25 mouse cellular contexts compared by ENCODE assay signal in the genomic region with DNA sequence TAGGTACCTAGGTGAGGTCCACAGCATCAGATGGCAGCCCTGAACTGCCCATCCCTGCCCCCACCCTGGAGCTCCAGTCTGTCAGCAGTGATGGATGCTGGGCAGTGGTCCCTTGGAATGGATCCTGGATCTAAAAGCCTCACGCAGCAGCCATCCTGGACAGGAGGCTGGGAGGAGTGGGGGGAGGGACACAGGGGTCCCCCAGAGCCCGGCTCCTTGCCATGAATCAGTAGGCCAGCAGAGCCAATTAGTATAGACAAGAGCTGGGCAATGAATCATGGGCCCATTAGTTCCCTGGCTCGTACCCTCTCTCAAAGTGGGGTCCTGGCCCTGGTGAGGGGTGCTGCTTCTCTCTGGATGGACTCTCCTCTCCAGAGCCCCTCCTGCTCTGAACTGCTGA. TPM values are rescaled to one million over a fixed set of nuclear protein-coding genes. Genes with fewer than 3 reads are reported as not detected.
A peak's percentile ranks its signal among the peaks of the same experiment; 100 is the strongest.
DNase-seq lines count a peak whose midpoint lies in the region; ATAC-seq lines count a peak whose summit lies in the region.
"Had no signal": no experiment of that assay in that cellular context is flagged by ENCODE, and none has a peak within 500 bp of the region (broad histone marks: within the 10 kb centered on the region; RNA-seq: fewer than 3 reads in every experiment).

No protein-coding gene starts in this region.

- no peak overlapping the region for H3K4me2 ChIP-seq in forebrain, embryonic 15.5 days (replicated peaks)
- H3K4me2 ChIP-seq in forebrain, embryonic 12.5 days: no peak overlapping the region
- H3K4me2 ChIP-seq in hindbrain, embryonic 16.5 days (ENCODE audit: low read length): no peak overlapping the region
- no peak overlapping the region for H3K4me2 ChIP-seq in neural tube, embryonic 13.5 days
- H3K4me2 ChIP-seq: heart, embryonic 13.5 days; limb, embryonic 12.5 days; liver, embryonic 11.5 days had no signal

- whole genome bisulfite sequencing in forebrain, embryonic 15.5 days: 52% methylated on average over 3 of the region's 3 CpGs
- 59% methylated on average over 3 of the region's 3 CpGs for WGBS in forebrain, embryonic 12.5 days
- 41% methylated on average over 3 of the region's 3 CpGs for WGBS in hindbrain, embryonic 16.5 days
- WGBS in hindbrain, embryonic 10.5 days: 69% methylated on average over 3 of the region's 3 CpGs
- WGBS in neural tube, embryonic 13.5 days: 38% methylated on average over 3 of the region's 3 CpGs

- H3K4me1 ChIP-seq in forebrain, embryonic 15.5 days: peaks cover 20% of the 10 kb centered on the region
- H3K4me1 ChIP-seq in forebrain, embryonic 12.5 days: peaks cover 7% of the 10 kb centered on the region
- H3K4me1 ChIP-seq in hindbrain, embryonic 16.5 days (ENCODE audit: control insufficient read depth, insufficient read depth, low read depth, low read length): peaks cover 10% of the 10 kb centered on the region
- peaks cover 64% of the 10 kb centered on the region for H3K4me1 ChIP-seq in hindbrain, embryonic 10.5 days (replicated peaks)
- peaks cover 52% of the 10 kb centered on the region for H3K4me1 ChIP-seq in neural tube, embryonic 13.5 days (replicated peaks)

- no peak overlapping the region for H3K4me3 ChIP-seq in forebrain, embryonic 15.5 days
- no peak overlapping the region for H3K4me3 ChIP-seq in forebrain, embryonic 12.5 days (replicated peaks)
- no peak overlapping the region for H3K4me3 ChIP-seq in hindbrain, embryonic 16.5 days (ENCODE audit: low read length)
- no peak overlapping the region for H3K4me3 ChIP-seq in hindbrain, embryonic 10.5 days
- no peak overlapping the region for H3K4me3 ChIP-seq in neural tube, embryonic 13.5 days
- H3K4me3 ChIP-seq: heart, embryonic 13.5 days; limb, embryonic 12.5 days had no signal

- H3K27me3 ChIP-seq in forebrain, embryonic 15.5 days: no peaks in the 10 kb centered on the region
- peaks cover 14% of the 10 kb centered on the region for H3K27me3 ChIP-seq in forebrain, embryonic 12.5 days
- no peaks in the 10 kb centered on the region for H3K27me3 ChIP-seq in hindbrain, embryonic 16.5 days (replicated peaks; ENCODE audit: control insufficient read depth, insufficient read depth, low read length)
- H3K27me3 ChIP-seq in hindbrain, embryonic 10.5 days (ENCODE audit: insufficient read depth, poor library complexity, severe bottlenecking): peaks cover 58% of the 10 kb centered on the region
- H3K27me3 ChIP-seq in neural tube, embryonic 13.5 days: peaks cover 4% of the 10 kb centered on the region

- H3K27ac ChIP-seq in forebrain, embryonic 15.5 days (replicated peaks): no peak overlapping the region
- H3K27ac ChIP-seq in forebrain, embryonic 12.5 days: no peak overlapping the region
- no peak overlapping the region for H3K27ac ChIP-seq in hindbrain, embryonic 16.5 days (ENCODE audit: low read depth, low read length)
- H3K27ac ChIP-seq in hindbrain, embryonic 10.5 days: no peak overlapping the region
- H3K27ac ChIP-seq in neural tube, embryonic 13.5 days (replicated peaks): 0 out of 2 replicates have a peak overlapping the region, but pooled peaks have one; percentile 7
- H3K27ac ChIP-seq: heart, embryonic 13.5 days; kidney, postnatal 0 days; limb, embryonic 12.5 days; macrophage had no signal

- ATAC-seq in forebrain, embryonic 15.5 days (replicated peaks): peak; percentile 57
- no peak for ATAC-seq in forebrain, embryonic 12.5 days (ENCODE audit: low FRiP score)
- peak; percentile 70 for ATAC-seq in hindbrain, embryonic 16.5 days
- 0 out of 2 replicates have a peak, but pooled peaks have one; percentile 37 for ATAC-seq in neural tube, embryonic 13.5 days (ENCODE audit: low read depth)
- ATAC-seq: inflammation-experienced regulatory T-cells, adult 6 months; liver, postnatal 0 days; lung, postnatal 0 days had no signal

- H3K9ac ChIP-seq in forebrain, embryonic 15.5 days (replicated peaks): no peak overlapping the region
- H3K9ac ChIP-seq in forebrain, embryonic 12.5 days: no peak overlapping the region
- no peak overlapping the region for H3K9ac ChIP-seq in hindbrain, embryonic 16.5 days (ENCODE audit: low read depth, low read length)
- H3K9ac ChIP-seq in neural tube, embryonic 13.5 days: no peak overlapping the region
- H3K9ac ChIP-seq: heart, embryonic 13.5 days; limb, embryonic 12.5 days; liver, postnatal 0 days had no signal

- no peak for DNase-seq in hindbrain, embryonic 10.5 days (ENCODE audit: low spot score)
- DNase-seq in neural tube, embryonic 10.5 days (ENCODE audit: extremely low spot score, low spot score): no peak
- DNase-seq in adrenal gland, postnatal 10 days: no peak
- DNase-seq: adrenal gland, adult 2 months; cerebellum, adult 2 months; gastrocnemius, postnatal 14 days; heart, adult 18-20 months; heart, postnatal 14 days; kidney, adult 2 months; liver, postnatal 0 days; thymus, postnatal 14 days had no signal

- H3K9me3 ChIP-seq in forebrain, embryonic 15.5 days: no peaks in the 10 kb centered on the region
- no peaks in the 10 kb centered on the region for H3K9me3 ChIP-seq in forebrain, embryonic 12.5 days
- no peaks in the 10 kb centered on the region for H3K9me3 ChIP-seq in hindbrain, embryonic 16.5 days (ENCODE audit: control insufficient read depth, low read length)
- no peaks in the 10 kb centered on the region for H3K9me3 ChIP-seq in hindbrain, embryonic 10.5 days
- H3K9me3 ChIP-seq in neural tube, embryonic 13.5 days: no peaks in the 10 kb centered on the region
- H3K9me3 ChIP-seq: heart, embryonic 13.5 days; limb, embryonic 12.5 days had no signal

- no peaks in the 10 kb centered on the region for H3K36me3 ChIP-seq in forebrain, embryonic 15.5 days
- no peaks in the 10 kb centered on the region for H3K36me3 ChIP-seq in forebrain, embryonic 12.5 days (replicated peaks)
- H3K36me3 ChIP-seq in hindbrain, embryonic 16.5 days (ENCODE audit: control insufficient read depth, insufficient read depth, low read length): no peaks in the 10 kb centered on the region
- no peaks in the 10 kb centered on the region for H3K36me3 ChIP-seq in hindbrain, embryonic 10.5 days
- no peaks in the 10 kb centered on the region for H3K36me3 ChIP-seq in neural tube, embryonic 13.5 days
- H3K36me3 ChIP-seq: heart, embryonic 13.5 days; limb, embryonic 12.5 days had no signal

RNA-seq across cellular contexts. Expression of a gene that starts 31.5 kb away (rescaled TPM):
- polyA plus RNA-seq in forebrain, embryonic 15.5 days (2015; fragmentation: Nextera tagmentation; extraction: Ambion mirVana): 6.1 and 7.9 TPM in 2 replicates
- polyA plus RNA-seq in forebrain, embryonic 12.5 days (2016; fragmentation: Nextera tagmentation; extraction: Ambion mirVana): 10.5 and 10.9 TPM in 2 replicates
- 41.7 and 59.8 TPM in 2 replicates for polyA plus RNA-seq in hindbrain, embryonic 16.5 days (2015; fragmentation: Nextera tagmentation; extraction: Ambion mirVana)
- polyA plus RNA-seq in hindbrain, embryonic 10.5 days (2016; fragmentation: Nextera tagmentation; extraction: Ambion mirVana): 28.7 and 51.6 TPM in 2 replicates
- 97.1 and 121 TPM in 2 replicates for polyA plus RNA-seq in neural tube, embryonic 13.5 days (2015; fragmentation: Nextera tagmentation; extraction: Ambion mirVana)
- total RNA-seq in adrenal gland, postnatal 10 days (2021): 10 to 100 TPM; 12.6 to 23.8 TPM
- total RNA-seq: CH12.LX; common myeloid progenitor, adult 5-6 weeks; MEL had no signal
- polyA plus RNA-seq: inflammation-experienced regulatory T-cells, adult 6 months had no signal

RNA-seq across cellular contexts. Expression of a gene that starts 47.7 kb away (rescaled TPM):
- 187 and 192 TPM in 2 replicates for polyA plus RNA-seq in forebrain, embryonic 15.5 days (2015; fragmentation: Nextera tagmentation; extraction: Ambion mirVana)
- 169 and 182 TPM in 2 replicates for polyA plus RNA-seq in forebrain, embryonic 12.5 days (2016; fragmentation: Nextera tagmentation; extraction: Ambion mirVana)
- polyA plus RNA-seq in hindbrain, embryonic 16.5 days (2015; fragmentation: Nextera tagmentation; extraction: Ambion mirVana): 189 and 198 TPM in 2 replicates
- polyA plus RNA-seq in hindbrain, embryonic 10.5 days (2016; fragmentation: Nextera tagmentation; extraction: Ambion mirVana): 222 and 248 TPM in 2 replicates
- 185 and 188 TPM in 2 replicates for polyA plus RNA-seq in neural tube, embryonic 13.5 days (2015; fragmentation: Nextera tagmentation; extraction: Ambion mirVana)
- total RNA-seq in adrenal gland, postnatal 10 days (2021): 100 to 1,000 TPM; 341 to 361 TPM
